Mouse (Mus musculus): ENCODE results near the gene Thra. TPM values are rescaled to one million over a fixed set of nuclear protein-coding genes. Genes with fewer than 3 reads are reported as not detected.

Thra gene
- polyA plus RNA-seq, 1 experiment: 23.5 TPM

DNA sequence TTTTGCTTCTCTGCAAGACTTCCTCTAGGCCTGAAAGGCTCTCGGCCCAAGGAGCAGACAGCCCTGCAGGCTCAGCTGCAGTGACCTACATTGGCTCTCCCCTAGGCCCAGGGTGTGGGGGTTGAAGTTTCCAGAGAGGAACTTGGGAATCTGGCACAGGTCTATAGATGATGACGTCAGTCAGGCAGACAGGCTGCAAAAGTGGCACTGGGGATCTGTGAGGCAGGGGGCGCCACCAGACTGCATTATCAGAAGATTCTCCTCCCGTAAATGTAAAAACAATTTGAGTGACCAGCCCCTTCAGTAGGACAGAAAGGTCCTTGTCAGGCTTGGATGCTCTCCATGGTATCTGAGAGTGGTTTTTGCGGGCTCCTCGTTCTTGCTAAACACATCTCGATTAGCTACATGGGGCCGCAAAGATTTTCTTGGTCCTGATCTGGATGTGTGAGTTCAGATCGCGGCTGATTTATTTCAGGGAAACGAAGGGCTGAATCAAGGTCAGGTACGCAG, 45.4 kb downstream of the Thra start:
- peak overlapping the region; percentile 51 for H3K4me3 ChIP-seq (ENCODE audit: insufficient read depth, low read length)
- peaks cover 58% of the 10 kb centered on the region for H3K4me1 ChIP-seq (ENCODE audit: control insufficient read depth, insufficient read depth, low read length)
- peak; percentile 48 for TF ChIP-seq CTCF (IDR thresholded peaks at IDR 0.05; ENCODE audit: low read depth, low read length)
- TF ChIP-seq POLR2A (IDR thresholded peaks at IDR 0.05; ENCODE audit: borderline replicate concordance, low read depth, low read length): no peak
- H3K27ac ChIP-seq (ENCODE audit: insufficient read depth, low read depth, low read length): peak overlapping the region; percentile 87

DNA sequence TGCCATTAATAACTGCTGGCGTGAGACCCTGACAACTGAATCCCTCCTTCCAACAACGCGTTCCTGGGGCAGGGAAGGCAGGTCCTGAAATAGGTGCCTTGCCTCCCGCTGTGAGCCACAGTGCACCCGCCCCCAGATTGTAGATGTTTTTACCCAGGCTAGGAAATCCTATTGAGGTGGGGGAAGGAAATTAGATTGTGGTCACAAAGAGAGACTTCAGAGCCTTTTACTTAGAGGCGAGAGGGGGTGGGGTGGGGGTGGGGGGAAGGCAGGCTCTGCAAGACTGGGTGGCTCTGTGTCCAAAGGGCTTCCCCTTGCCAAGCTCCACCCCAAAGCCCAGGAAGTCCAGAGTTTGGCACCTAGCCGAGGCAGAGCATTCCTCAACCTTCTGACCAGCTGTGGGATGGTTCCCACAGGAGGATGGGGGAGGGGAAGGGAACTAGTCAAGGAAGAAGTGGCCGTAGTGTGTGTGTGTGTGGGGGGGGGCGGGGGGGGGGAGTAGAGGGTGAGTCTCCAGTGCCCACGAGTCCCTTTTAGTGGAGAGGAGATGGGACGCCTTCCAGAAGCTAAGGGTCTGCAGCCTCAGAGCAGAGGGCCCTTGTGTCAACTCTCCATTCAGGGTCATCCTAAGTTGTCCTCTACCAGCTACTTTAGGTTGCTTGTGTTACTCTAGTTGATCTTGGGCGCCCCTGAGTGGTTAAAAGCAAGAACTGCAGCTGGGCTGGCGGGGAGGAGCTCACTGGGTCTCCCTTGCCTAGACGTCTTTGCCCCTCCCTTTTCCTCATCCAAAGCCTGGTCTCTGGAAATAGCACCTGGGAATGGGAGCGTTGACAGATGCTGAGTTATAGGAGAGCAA, 46.1 kb downstream of the Thra start:
- Histone ChIP-seq H3K4me1 (ENCODE audit: control insufficient read depth, insufficient read depth, low read length) (peaks cover 56% of the 10 kb centered on the region), H3K4me3 (ENCODE audit: insufficient read depth, low read length) (peak overlapping the region; percentile 51), H3K27ac (ENCODE audit: insufficient read depth, low read depth, low read length) (peak overlapping the region; percentile 87)
- TF ChIP-seq POLR2A (IDR thresholded peaks at IDR 0.05; ENCODE audit: borderline replicate concordance, low read depth, low read length) (no peak), CTCF (IDR thresholded peaks at IDR 0.05; ENCODE audit: low read depth, low read length) (peak; percentile 74)

DNA sequence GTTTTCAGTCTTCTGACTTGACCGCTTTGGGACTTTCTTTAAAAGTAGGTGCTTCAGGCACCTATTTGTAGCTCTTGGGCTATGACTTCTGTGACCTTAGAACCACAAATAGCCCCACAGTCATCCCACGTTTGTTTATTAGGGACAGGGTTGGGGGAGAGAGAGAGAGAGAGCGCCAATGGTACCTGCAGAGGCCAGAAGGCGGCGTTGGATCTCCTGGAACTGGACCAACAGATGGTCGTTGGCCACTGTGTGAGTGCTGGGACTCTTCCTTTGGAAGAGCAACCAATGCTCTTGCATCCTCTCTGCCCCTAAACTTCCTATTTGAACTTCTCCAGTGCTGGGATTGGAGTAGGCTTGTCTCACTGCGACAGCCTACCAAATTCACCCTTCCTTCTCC, 46.8 kb downstream of the Thra start:
- Histone ChIP-seq H3K4me1 (ENCODE audit: control insufficient read depth, insufficient read depth, low read length) (peaks cover 52% of the 10 kb centered on the region), H3K4me3 (ENCODE audit: insufficient read depth, low read length) (no peak overlapping the region), H3K27ac (ENCODE audit: insufficient read depth, low read depth, low read length) (no peak overlapping the region)
- TF ChIP-seq CTCF (IDR thresholded peaks at IDR 0.05; ENCODE audit: low read depth, low read length) (no peak), POLR2A (IDR thresholded peaks at IDR 0.05; ENCODE audit: borderline replicate concordance, low read depth, low read length) (no peak)

DNA sequence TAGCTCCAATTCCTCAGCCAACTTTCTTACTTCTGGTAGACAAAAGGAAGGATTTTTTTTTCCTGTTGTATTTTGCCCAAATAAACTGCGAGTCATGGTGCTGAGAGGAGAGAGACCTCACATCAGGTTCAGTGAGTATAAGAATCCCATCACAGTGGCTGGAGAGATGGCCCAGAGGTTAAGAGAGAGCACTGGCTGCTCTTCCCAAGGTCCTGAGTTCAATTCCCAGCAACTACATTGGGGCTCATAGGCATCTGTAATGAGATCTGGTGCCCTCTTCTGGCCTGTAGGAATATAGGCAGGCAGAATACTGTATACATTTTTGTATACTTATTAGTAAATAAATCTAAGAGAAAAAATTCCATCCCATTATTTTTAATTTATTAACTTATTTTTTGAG, 47.3 kb downstream of the Thra start:
- peaks cover 48% of the 10 kb centered on the region for H3K4me1 ChIP-seq (ENCODE audit: control insufficient read depth, insufficient read depth, low read length)
- TF ChIP-seq CTCF (IDR thresholded peaks at IDR 0.05; ENCODE audit: low read depth, low read length): 0 out of 2 replicates have a peak, but pooled peaks have one; percentile 6
- no peak for TF ChIP-seq POLR2A (IDR thresholded peaks at IDR 0.05; ENCODE audit: borderline replicate concordance, low read depth, low read length)
- H3K4me3 ChIP-seq (ENCODE audit: insufficient read depth, low read length): no peak overlapping the region
- H3K27ac ChIP-seq (ENCODE audit: insufficient read depth, low read depth, low read length): no peak overlapping the region

DNA sequence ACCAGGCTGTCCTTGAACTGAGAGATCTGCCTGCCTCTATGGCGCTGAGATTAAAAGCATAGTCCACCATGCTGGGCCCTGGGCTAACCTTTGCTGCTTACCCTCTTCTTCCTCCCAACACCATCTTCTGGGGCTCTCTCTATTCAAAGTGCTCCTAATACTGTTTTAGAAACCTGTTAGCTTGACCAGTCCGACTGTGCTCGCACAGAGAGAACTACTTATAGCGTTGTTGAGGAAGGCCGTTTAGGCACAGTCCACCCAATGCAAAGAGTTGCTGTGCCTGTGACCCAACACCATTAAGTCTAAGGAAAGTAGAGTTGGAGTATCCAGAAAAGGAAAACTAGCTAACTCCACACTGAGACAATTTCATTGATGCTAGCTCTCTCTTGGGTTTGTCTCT, 47.7 kb downstream of the Thra start:
- TF ChIP-seq CTCF (IDR thresholded peaks at IDR 0.05; ENCODE audit: low read depth, low read length) (0 out of 2 replicates have a peak, but pooled peaks have one; percentile 0), POLR2A (IDR thresholded peaks at IDR 0.05; ENCODE audit: borderline replicate concordance, low read depth, low read length) (no peak)
- no peak overlapping the region for H3K4me3 ChIP-seq (ENCODE audit: insufficient read depth, low read length)
- peak overlapping the region; percentile 75 for H3K27ac ChIP-seq (ENCODE audit: insufficient read depth, low read depth, low read length)
- H3K4me1 ChIP-seq (ENCODE audit: control insufficient read depth, insufficient read depth, low read length): peaks cover 44% of the 10 kb centered on the region

DNA sequence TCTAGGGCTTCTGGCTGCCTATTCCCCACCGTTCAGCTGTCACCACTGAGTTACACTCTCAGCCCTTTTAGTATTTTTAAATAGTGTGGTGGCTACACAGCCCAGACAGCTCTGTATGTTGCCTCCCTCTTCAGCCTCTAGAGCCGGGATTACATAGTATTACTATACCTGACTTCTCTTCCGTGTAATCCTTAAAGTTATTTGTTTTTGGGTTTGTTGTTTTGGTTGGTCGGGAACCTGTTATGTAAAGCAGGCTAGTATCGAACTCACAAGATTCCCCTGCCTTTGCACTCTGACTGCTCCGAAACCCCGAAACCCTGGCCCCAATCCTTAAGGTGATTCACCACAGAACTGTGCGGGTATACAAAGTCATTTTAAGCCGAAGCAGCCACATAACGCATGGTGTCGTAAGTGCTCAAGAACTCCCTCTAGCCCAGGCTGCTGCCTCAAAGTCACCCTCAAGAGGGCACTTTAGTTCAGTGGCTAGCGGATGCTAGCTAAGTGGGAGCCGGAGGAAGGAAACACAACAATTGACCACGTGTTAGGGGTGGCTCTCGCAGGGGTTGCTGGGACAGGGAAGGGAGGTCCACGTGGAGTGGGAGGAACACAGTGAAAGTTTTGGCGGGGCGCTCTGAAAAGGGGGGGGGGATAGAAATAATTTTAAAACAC, 48.2 kb downstream of the Thra start:
- Histone ChIP-seq H3K4me1 (ENCODE audit: control insufficient read depth, insufficient read depth, low read length) (peaks cover 46% of the 10 kb centered on the region), H3K4me3 (ENCODE audit: insufficient read depth, low read length) (peak overlapping the region; percentile 78), H3K27ac (ENCODE audit: insufficient read depth, low read depth, low read length) (peak overlapping the region; percentile 75)
- TF ChIP-seq POLR2A (IDR thresholded peaks at IDR 0.05; ENCODE audit: borderline replicate concordance, low read depth, low read length) (no peak), CTCF (IDR thresholded peaks at IDR 0.05; ENCODE audit: low read depth, low read length) (peak; percentile 60; the same call in 1 of the 2 replicates)

DNA sequence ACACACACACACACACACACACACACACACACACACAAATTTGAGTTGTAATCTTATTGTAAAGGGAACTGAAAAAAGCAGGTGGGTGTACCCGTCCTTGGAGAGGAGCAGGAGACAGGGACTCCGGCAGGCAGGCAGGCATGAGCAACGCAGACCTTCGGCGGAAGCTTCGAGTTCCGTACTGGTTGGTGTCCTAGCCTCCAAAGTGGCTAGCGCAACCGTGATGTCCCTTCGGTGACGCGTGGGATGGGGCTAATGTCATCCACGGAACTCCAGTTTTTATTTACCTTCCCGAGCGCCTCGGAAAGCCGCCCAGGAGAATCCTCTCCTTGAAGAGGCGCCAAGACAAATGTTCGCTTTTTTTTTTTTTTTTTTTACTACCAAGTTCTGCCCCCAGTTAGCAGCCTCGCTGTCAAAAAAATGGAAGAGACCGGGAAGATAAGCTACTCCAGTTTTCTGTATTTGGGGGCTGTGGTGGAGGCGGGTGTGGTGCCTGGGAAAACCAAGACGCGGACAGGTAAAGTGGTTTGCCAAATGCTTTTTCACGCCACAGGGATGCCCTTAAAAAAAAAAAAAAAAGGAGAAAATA, 48.9 kb downstream of the Thra start:
- no peak for TF ChIP-seq CTCF (IDR thresholded peaks at IDR 0.05; ENCODE audit: low read depth, low read length)
- TF ChIP-seq POLR2A (IDR thresholded peaks at IDR 0.05; ENCODE audit: borderline replicate concordance, low read depth, low read length): no peak
- Histone ChIP-seq H3K27ac (ENCODE audit: insufficient read depth, low read depth, low read length) (peak overlapping the region; percentile 63), H3K4me1 (ENCODE audit: control insufficient read depth, insufficient read depth, low read length) (peaks cover 43% of the 10 kb centered on the region), H3K4me3 (ENCODE audit: insufficient read depth, low read length) (peak overlapping the region; percentile 78)

DNA sequence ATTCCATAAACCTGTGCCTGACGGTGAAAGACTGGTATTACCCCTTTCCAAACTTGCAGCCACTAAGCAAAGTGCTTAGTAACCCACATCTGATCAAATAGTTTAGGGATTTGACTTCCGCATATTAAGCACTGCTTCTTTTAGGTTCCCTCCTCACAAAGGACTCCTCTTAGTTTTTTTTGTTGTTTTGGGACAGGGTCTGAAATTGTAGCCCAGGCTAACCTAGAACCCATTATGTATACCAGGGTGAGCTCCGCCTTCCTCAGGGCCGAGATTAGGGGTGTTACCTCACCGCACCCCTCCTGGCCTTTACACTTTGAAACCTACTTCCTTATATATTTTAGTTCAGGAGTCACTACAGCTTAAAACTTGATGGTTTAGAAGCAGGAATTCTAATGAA, 49.4 kb downstream of the Thra start:
- Histone ChIP-seq H3K27ac (ENCODE audit: insufficient read depth, low read depth, low read length) (peak overlapping the region; percentile 63), H3K4me3 (ENCODE audit: insufficient read depth, low read length) (peak overlapping the region; percentile 78; the same call in 1 of the 2 replicates), H3K4me1 (ENCODE audit: control insufficient read depth, insufficient read depth, low read length) (peaks cover 39% of the 10 kb centered on the region)

DNA sequence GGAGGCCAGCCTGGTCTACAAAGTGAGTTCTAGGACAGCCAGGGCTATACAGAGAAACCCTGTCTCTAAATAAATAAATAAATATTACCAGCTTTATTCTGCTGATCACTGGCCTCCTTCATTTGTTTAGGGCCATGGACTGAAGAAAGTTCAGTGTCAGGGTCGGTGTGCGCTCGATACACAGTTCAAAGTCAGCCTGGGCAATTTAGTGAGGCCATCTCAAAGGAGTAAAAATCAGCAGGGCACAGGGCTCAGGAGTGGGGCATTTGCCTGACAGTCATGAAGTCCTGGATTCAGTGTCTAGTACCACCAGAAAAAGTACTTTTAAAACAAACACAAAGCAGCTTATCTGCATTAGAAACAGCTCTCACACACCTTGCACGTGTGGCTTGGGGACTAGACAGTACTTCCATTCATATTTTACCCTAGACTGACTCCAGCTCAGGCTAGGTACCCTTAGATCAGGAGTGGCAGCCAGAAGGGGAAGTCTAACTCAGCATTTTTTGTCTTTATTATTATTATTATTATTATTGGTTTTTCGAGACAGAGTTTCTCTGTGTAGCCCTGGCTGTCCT, 50.3 kb downstream of the Thra start:
- Histone ChIP-seq H3K4me1 (ENCODE audit: control insufficient read depth, insufficient read depth, low read length) (peaks cover 32% of the 10 kb centered on the region), H3K4me3 (ENCODE audit: insufficient read depth, low read length) (no peak overlapping the region), H3K27ac (ENCODE audit: insufficient read depth, low read depth, low read length) (no peak overlapping the region)
- TF ChIP-seq POLR2A (IDR thresholded peaks at IDR 0.05; ENCODE audit: borderline replicate concordance, low read depth, low read length): no peak
- no peak for TF ChIP-seq CTCF (IDR thresholded peaks at IDR 0.05; ENCODE audit: low read depth, low read length)

More for the DNA sequence above, 49.4 kb downstream of the Thra start:
- TF ChIP-seq POLR2A (IDR thresholded peaks at IDR 0.05; ENCODE audit: borderline replicate concordance, low read depth, low read length) (no peak), CTCF (IDR thresholded peaks at IDR 0.05; ENCODE audit: low read depth, low read length) (no peak)
